Mouse (Mus musculus) cerebellum, adult 8-10 months (tissue): Measurements from ENCODE around the gene Tlr4.

Experiments
- DNase-seq: peaks from one replicate; pipeline ENCODE4 v3.0.0; 2022

Tlr4 gene

DNA sequence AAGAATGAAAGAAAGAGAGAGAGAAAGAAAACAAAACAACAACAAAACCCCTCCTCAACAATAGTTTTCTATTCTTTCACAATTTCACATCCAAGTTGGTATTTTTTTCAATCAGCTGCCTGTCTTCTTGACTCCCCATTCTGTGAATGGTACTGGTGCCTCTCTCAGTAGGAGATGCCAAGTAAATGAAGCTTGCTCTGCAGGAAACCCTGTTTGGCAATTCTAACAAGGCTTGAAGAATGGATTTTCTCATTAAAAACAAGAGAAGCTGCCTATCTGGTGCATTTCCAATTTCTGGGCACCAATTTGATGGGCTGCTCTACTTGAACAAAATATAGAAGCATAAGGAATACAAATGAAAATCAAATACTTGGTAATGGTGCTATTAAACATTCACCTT lies 74.1 kb downstream of the Tlr4 start:
- no peak for DNase-seq

DNA sequence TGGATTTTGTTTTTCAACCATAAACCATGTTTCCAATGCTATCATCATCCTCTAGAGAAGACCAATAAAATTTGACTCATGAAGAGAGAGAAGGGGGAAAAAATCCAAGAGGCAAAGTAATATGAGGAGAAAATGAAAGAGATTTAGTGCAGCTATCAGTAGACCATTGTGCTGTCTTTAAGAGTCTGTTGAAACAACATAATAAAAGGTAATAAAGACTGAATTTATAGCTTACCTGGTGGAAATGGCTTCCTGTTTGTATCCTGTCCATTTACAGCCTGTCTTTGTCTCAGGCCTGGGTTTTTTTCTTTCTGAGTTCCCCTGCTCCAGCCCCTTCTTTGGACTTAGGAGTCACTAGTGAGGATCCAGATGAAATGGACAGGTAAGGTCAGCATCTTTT lies 81.0 kb downstream of the Tlr4 start:
- no peak for DNase-seq

DNA sequence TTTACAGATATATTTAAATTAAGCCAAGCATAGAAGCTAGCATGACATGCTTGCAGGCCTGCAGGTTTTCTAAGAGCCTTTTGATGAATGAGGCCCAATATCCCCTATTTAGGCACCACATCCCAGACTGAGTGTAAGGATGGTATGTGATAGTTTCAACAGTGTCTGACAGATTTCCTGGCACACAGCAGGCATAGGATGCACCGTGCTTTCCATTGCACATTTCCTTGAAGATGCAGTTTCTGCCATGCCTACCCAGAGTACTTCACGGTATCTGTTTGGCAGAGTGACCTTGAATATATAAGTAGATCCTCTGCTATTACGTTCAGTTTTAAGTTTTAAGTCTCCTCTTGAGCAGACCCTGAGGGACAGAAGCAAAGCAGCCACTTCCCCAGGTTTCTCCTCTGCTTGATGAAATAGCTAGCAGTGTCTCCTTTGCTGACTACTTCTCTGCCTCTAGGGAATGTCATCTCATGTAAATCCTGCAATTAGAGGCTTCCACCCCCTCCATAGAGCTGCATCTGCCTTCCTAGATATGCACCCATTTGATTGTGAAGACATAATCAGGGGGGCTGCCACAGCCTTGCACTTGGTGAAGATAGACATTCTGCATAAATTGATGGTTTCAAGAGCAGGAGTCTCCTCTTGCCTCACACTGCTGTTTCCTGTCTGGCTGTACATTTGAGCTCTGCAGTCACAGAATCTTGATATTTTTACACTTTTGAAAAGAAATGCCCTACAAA lies 92.4 kb downstream of the Tlr4 start:
- no peak for DNase-seq

DNA sequence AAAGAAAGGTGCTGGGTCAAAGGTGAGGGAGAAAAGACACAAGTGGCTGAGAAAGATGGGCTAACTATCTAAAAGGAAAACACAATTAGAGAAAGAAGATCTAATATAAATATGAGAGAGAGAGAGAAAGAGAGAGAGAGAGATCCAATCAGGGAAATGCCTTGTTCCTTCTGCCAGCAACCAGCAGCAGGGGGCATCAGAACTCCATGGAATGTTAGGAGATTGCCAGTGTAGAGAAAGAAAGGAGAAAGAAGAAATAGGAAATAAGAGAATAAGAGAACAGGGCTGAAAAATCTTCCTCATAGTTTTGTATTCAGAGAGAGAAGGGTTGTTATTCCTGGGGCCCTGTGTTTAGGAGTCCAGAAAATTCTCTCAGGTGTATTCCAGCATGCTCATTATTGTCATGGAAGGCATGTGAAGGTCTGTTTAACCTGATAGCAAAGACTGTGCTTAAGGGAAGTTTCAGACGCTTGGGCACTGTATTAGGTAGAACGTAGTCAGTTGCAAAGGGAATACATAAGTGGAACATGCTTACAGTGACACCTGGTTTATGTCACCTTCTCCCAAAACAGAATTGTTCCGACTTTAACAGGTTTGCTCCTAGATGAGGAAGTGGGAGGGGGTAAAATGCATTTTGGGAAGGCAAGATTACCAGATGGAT lies 96.4 kb downstream of the Tlr4 start:
- peak; percentile 62 for DNase-seq

DNA sequence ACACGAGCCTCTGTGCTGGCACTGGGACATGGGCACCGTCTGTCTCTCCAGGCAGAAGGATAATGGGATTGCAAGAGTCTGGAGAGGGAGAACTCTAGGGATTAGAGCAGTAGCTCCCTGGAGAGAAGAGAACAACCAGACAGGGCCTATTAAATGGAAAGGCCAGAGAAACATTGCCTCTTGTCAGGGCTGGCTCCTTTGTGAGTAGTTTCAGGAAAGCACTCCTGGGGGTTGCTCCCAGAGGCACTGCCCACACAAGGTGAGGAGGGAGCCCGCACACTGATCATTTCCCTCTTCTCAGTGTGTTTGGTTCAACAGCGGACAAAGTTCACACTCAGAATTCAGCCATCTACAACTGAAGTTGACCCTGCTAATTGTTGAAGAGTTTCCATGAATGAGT lies 98.7 kb downstream of the Tlr4 start:
- DNase-seq: no peak

DNA sequence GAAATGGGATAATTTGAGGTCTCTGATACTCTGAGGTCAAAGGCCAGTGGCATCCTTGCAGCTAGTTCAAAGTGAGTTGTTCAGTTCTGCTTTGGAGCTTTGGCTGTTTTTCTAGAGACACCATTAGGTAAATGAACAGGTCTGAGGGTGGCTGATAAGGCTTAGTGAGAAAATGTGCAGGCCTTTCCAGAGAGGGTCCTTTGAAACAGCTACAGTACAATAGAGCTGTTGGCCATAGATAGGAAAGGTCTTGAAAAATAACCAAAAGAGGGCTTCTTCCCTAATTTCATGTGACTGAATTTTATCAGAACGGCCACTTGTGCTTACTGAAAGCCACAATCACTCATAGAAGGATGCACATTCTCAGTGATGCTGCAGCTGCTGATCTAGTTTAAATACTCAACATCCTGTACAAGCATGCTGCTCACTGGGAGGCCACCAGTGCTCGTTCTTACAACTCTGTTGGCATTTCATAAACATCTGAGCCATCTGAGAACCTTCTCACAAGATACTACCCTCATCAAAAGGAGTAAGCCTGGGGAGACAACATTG lies 100.2 kb downstream of the Tlr4 start:
- DNase-seq: no peak

DNA sequence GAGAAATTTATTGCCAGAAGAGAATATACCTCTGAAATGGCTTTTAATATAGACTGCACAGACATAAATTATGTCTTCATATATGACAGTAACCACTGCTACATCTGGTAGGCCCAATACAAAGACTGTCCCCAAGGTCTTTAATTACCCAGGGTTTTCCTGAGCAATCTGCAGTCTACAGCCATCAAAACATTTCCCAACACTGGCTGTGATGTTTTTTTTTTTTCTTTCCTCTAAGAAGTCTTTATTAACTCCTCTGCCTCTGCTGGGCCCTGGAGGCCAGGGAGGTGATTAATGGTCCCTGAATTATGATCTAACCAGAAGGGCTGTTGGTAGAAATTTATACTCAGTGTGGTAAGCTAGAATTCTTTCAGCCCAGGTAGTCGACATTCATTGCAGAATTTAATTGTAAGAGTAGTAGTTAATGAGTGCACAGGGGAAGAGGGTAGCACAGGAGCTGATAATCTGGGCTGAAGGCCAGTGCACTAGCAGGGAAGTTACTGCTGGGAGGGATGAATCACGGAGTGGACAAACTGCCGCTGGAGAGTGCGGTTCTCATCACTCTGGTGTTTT lies 111.2 kb downstream of the Tlr4 start:
- DNase-seq: no peak

DNA sequence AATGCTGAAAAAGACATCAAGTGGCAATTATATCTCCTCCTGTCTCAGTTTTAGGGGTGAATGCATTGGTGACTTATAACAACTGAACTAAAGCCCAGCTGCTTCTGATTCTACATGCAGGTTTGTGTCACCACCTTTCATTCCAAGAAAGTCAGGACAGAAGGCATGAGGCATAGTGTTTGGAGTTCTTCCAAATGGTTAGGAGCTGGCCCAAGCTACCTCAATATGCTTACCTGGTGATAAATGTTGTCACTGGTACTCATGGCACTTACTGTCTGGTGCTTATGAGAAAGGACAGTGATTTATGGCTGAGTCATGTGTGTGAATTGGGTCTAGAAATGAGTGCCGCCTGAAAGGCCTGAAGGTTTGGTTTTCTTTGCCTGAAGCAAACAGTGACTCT lies 114.5 kb downstream of the Tlr4 start:
- DNase-seq: peak; percentile 42

DNA sequence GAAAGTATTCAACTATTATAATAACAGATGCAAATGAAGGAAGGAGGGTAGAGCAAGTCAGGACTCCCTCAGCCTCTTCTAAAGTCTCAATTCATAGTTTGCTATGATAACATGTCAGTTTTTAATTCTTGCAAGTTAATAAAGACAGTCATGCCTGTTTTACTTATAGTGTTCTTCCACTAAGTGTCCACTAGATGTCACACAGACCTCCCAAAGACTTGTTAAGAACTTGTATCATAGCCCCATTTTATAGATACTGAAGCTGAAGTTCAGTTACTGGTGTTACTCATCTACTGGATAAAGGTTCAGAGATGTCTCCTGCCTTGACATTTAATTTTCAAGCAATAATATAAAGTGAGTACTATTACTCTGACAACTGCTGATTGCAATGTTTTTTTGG lies 116.3 kb downstream of the Tlr4 start:
- DNase-seq: no peak

DNA sequence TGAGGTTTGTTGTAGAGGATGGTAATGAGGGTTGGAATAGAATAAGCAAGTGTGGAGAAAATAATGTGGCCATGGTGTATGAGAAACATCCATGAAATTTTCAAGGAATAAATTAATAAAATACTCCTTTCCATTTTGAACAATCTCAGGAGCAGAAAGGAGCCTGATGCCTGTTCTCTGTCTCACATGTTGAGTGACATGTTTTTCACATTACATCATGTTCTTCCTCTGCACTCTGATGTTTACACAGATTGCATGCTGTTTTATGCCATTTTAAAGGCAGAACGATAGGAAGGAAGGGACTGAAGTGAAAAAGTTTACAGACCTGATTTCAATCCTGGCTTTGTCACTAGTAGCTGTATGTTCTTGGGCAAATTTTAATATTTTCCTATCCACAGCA lies 120.3 kb downstream of the Tlr4 start:
- no peak for DNase-seq

DNA sequence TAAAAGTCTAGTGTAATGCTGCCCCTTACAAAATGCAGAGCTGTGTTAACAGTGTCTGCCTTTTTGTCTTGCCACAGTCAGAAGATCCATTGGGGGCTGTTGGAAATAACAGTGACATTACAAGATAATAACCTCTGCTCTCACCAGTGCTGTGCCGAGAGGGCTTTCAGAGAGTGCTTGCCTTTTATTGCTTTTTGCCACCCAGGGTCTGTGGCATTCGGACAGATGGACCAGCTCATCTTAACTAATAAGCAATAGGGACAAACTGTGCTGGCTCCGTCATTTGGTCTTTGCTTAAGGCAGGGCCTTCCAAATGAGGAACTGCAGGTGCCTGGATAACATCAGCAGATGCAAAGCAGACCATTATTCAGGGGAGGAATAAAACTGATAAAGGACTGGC lies 147.5 kb downstream of the Tlr4 start:
- DNase-seq: no peak
